Mouse (Mus musculus) MN1 (cell line): Measurements from ENCODE around the gene Gdap1l1.

Experiments used
- DNase-seq: peaks from one replicate; pipeline ENCODE4 v3.0.0-alpha.2; 2016; ENCODE audit warnings: low spot score

Gdap1l1 gene

DNA sequence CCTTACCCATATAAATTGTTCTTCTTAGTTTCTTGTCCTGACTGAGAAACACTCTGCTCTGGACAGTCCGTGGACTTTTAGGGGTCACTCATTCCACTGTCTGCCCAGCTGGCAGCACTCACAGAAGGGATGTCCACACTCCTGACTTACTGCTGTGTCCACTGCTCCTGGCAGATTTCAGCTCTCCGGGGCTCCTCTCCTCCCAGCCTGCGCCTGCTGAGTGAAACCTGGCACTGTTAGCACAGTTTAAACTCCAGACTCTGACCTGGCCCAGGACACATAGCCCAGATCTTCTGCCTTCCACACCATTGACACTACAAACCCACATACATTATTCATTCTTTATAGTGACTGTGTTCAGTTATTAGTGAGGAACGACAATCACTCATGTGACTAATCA is 25.7 kb downstream of the Gdap1l1 start:
- no peak for DNase-seq

DNA sequence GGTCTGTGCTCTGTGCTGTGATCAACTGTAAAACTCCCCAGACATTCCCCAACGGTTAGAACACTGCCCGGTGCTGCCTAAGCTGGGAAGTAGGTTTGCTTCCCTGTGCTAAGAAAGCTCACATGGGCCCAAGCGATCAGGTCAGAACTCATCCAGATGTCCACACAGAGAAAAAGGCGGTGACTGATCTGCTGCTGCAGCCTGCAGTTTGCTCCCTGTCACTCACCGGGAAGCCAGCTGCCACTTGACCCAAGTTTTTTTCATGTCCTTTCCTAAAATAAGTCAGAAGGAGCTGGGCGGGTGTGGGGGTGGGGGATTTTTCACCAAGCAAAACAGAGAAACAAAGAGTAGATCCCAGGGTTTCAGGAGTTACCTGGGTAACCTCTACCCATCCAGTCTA is 26.3 kb downstream of the Gdap1l1 start:
- DNase-seq = no peak

DNA sequence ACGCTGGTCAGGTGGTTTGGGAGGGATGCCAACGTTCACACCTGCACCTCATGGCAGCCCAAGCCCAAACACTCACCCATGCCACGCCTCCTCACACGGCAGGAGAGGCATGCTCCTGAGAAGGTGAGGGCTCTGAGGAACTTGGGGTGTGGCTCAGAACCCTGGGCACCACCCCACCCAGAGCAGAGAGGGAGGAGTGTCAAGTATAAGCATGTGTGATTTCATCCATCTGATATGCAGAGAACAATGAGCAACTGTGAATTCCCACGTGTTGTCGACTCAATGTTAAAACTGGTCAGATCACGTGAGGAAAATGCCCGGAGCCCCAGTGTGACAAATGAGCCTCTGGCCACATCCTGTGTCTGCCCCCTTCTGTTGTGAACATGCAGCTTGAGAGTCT is 28.5 kb downstream of the Gdap1l1 start:
- DNase-seq = no peak

DNA sequence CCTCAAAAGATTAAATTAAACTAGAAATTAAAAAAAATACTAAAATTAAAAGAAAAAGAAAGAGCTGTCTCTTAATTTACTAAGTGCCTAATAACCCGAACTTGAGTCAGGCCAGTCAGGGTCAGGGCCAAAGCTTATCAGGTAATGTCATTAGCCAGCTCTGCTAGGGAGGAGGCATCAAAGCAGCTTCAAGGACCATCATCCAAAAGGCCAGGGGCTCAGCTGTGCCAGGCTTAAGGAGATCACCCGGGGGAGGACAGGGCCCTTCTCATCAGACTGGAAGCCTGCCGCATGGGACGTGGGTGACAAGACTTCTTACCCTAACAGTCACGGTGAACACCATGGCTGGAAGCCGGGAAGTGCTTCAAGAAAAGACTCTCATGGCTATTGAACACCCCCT is 29.3 kb downstream of the Gdap1l1 start:
- no peak for DNase-seq

DNA sequence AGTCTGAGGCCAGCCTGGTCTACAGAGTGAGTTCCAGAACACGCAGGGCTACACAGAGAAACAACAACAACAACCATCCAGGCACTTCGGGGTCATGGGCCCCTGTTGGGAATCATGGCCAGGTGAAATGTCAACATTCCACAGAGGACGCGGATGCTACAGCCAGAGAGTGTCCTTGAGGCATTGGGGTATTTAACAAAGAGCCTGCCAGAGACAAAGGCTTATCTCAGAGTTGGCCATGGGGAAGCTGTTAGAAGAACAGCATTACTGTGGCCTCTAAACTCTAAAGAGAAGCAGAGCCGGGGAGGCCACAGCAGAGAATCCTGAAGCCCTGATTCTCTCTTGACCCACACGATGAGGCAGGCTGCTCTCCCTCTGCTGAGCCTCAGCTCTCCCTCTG is 30.6 kb downstream of the Gdap1l1 start:
- DNase-seq = no peak

DNA sequence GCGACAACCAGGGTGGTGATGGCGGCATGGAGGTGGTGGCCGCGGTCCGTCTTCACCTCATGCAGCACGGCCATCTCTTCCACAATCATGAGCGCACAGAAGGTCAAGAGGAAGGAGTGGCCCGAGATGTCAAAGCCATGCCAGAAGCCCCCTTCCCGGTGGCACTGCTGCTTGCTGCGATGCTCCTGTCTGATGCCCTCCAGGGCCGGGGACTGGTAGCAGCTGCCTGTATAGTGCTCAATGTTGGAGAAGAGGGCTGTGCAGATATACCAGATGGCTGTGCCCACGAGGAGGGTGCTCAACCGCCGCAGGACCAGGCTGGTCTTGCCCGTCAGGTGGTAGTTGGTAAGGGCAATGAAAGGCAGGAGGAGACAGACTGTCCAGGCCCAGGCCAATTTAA is 31.4 kb downstream of the Gdap1l1 start:
- DNase-seq = no peak

DNA sequence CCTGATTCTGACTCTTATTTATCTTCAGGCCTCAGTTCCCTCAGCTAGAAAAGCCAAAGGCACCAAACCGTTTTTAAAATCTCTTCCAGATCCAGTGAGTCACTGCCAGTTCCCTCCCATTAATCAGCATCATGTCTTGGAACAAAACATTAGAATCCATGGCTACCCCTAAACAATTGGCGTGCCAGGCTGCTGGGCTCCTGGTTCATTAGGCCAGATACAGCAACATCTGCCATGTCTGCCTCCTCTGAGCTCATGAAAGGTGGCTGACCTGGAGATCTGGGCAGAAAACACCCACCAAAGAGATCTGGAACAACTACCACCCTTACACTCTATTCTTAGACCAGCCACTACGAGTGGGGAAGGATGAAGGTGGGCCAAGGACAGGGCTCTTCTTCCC is 32.9 kb downstream of the Gdap1l1 start:
- DNase-seq = peak; percentile 94

DNA sequence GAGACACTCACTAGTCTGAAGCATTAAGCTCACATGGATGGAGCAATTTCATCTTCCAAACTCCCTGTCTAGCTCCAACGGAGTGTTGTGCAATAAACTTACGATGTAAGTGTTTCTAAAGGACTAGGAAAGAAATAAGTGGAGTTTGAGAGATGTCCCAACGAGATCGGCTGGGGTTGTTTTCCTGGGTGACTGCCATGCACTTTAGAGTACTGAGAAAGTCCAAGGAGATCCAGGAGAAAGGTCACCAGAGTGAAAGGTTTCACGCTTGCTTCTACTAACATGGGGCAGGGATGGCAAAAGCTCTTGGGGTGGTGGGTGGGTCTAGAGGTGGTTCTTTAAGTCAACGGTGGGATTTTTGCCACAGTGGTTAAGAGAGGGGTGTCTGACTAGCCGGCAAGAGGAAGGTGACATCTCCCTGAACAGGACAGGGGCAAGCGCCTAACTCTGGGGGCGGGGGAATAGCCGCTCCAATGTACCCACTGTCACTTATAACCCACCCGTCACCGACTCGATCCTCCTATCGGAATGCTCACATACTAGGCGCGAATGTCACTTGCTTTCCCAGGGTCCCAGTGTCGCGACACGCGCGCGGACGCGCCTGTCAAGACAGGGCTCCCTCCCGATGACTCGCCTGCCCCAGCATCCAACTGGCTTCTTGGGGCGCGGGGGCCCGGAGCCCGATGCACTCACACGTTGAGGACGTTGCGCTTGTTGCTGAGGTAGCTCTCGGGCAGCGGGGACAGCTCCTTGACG is 33.6 kb downstream of the Gdap1l1 start:
- DNase-seq = peak; percentile 63

DNA sequence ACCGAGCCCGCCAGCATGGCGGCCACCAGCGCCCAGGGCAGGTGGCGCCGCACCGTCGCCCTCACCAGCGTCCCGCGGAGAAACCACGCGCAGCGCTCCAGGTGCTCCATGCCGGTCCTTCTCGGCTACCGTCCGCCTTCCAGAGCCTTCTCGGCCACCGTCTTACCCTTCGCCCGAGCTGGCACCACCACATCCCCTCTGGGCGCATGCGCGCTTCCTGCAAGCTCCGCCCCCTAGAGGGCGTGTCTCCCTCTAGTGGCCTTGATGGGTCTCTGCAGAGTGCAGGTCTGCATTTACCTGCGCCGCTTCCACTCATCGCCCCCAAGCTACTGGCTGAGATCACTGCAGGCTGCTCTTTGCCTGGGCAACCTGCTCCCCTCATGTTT is 34.2 kb downstream of the Gdap1l1 start, which contains the start of gene Fitm2:
Fitm2 (minus strand) TSS at position 164 of the 386 bp plus-strand sequence.
- DNase-seq = peak; percentile 97

DNA sequence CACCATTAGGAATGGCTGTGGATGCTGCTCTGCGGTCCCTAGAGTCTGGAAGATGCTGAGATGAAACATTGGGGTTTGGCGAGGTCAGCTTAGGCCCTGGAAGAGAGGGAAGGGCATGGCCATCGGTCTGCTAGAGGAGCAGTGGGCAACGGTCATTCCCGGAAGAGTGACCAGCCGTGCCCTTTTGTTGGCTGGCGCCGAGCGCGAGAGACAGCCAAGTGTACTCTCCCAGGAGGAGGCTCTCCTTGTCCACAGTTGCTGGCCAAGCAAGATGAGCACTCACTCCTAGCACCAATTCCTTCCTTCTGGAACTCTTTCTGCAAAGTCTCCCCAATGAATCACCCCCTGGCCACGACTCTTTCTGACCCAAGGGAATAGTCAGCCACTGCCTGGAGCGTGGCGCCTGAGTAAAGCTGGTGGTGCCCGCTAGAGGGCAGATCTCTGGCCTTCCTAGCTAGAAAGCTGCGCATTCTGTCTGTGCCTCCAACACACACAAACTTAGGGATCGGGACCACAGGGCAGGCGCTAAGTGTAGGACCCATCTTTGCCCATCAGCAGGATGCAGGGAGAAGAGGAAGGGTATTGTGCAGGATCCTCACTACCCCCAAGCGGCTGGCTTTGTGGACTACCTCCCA is 42.0 kb downstream of the Gdap1l1 start:
- DNase-seq = no peak

DNA sequence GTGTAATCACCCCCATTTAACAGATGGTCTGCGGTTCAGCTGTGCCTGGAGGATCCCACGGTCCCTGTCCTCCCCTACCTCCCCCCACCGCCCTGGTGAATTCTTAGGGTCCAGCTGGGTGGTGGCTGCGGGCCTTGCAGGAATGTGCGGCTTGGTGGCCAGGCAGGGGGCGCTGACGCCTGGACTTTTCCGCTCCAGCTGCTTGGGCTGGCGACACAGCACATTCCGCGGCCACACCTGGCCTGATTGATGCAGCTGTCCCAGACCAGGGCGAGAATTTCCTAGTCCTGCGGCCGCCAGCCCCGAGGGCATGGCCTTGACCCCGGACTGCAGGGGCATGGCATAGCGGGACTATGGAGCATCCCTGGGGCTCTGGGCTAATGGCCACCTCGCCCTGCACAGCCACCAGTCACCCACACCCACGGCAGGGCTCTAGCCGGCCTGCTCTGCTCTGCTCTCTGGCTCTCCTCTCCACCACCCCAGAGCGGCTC is 43.3 kb downstream of the Gdap1l1 start:
- no peak for DNase-seq

DNA sequence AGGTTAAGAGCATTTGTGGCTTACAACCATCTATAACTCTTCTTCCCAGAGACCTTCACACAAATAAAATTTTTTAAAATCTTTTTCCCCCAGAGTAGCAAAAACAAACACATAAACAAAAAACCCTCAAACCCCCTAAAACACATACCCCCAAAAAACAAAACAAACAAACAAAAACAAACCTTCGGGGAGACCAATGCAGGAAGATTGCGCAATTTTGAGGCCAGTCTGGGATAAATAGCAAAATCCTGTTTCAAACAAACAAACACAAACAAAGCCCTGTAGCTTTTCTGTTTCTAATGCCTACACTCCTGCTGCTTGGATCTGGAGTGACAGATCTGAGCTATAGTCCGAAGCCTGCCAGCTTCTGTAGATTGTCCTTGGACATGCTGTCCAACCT is 49.1 kb downstream of the Gdap1l1 start:
- DNase-seq = no peak

DNA sequence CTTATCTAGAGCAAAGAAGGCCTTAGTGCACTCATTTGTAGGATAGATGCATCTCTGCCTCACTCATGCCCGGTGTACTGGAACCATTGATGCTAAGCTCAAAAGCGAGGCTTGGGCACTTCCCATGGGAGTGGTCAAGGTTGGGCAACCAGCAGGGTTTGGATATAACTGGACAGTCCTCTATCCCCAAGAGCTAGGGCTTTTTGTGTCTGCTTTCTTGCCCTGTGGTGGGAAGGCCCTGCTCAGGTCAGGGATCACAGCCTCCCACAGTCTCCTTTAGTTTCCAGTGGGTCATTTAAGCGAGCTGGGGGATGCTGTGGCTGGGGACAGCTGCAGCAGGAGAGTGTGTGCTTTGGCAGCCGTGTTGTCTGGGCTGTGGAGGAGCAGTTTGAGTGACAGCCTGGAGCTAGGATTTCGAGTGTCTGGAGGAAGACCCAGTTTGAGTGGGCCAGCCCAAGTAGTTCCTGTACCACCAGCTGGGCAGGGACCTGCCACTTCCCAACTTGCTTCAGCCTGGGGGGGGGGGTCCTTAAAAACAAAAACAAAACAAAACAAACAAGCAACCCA is 51.5 kb downstream of the Gdap1l1 start:
- DNase-seq = no peak

DNA sequence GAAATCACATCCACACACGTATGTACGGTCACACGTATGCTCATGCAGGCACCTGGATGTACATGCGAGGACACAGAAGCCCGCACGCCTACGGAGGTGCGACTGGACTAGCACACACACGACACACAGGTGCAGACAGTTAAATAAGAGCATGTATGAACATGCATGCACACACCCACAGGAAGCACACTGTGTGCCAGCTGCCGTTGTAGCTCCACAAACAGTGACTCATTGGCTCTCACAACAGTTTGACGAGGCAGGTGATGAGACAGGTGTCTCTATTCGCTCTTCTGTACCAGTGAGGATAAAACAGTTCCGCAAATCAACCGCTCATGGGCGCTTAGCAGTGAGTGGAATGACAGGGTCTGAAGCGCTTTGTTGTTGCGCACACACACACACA is 52.4 kb downstream of the Gdap1l1 start:
- DNase-seq = no peak

DNA sequence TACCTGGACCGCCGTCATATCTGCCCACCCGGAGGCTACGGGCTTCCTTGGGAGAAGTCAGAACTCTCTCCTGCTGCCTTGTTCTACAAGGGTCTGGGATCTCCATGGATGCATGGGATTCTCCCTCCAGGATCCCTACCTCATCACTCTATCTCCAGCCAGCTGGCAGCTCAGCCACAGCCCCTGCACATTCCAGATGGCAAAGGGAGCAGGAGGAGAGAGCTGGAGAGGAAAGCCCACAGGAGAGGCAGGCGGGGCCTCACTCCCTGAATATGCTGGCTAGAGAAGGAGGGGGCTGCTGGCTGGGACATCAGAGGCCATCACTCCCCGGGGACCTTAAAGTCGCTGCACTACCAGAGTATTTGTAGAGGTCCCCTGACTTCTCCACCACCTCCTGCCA is 53.1 kb downstream of the Gdap1l1 start:
- no peak for DNase-seq

DNA sequence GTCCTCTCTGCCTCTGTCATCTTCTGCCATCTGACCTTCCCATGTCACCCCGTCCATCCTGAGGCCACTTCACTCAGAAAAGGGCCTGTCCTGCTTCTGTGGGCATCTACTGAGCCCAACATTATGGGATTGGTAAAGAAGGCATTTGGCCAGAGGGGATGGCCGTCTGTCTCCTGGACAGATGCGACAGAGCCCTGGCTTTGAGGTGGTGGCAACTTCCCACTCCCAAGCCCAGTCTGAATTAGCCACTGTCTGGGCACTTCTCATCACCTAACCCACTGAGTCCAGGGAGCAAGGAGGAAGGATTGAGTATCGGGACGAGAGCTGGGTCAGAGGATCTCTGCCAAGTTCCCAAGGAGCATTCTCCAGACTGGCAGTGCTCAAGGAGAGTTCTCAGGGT is 53.7 kb downstream of the Gdap1l1 start, which contains the start of gene R3hdml:
R3hdml (plus strand) TSS at position 301 of the 400 bp plus-strand sequence.
- DNase-seq = no peak

DNA sequence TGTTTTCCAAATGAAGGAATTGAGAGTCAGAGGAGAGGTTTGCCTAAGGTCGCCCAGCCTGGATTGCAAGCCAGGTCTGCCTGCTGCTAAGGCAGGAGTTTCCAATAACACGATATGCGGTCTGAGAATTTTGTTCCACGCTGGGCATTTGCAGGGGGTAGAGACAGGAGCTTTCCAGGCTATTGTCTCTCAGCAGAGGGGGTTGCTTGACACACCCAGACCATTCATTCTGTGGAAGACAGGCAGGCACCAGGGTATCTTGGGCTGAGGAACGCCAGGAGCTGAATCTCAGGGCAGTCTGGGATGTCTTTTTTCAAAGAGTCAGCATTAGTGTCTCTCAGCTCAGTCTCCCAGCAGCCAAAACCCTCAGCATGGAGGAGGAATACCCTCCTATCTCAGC is 54.8 kb downstream of the Gdap1l1 start:
- DNase-seq = no peak

DNA sequence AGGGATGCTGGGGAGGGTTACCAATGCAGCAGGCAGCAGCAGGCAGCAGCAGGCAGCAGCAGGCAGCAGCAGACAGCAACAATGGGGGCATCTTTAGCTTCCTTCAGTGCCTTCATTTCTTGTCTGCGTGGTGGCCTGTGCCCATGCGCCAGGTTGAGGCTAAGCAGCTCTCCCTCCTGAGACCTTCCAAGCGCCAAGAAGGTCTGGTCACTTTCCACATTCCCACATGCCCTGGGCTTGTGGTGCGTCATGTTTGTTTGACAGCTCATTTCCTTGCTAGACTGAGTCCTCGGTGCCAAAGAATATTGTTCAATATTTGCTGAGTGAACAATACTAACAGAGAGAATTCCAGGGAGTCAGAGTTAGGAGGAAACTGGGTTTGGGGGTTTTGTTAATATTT is 55.7 kb downstream of the Gdap1l1 start:
- DNase-seq = peak; percentile 66

DNA sequence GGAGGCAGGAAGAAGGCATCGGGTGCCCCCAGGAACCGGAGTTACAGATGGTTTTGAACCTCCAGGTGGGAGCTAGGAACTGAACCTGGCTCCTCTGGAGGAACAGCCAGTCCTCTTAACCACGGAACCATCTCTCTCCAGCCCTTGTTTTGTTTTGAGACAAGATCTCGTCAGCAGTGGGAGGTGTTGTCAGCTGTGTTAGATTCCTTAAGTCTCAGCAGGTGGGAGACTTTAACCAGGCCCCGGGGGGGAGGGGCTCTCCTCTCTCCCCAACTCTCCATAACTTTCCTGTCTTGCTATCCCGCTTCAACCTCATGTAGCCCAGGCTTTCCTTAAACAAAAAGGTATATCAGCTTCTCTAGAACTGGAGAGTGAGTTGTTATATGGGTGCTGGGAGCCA is 56.2 kb downstream of the Gdap1l1 start:
- no peak for DNase-seq

DNA sequence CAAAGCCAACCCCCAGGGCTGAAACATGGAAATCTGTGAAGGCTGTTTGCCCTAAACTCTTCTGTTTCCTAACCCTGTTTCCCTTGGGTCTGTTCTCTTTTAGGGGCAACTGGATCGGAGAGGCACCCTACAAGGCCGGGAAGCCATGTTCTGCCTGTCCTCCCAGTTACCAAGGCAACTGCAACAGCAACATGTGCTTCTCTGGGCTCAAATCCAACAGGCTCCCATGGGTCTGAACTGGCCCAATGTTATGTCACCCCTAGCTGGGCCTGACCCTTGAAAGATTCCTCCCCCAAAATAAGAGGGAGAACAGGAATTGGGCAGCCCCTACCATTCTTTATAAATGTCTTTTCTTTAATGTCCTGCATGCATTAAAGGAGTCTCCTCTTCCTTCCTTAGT is 63.9 kb downstream of the Gdap1l1 start:
- peak; percentile 61 for DNase-seq

DNA sequence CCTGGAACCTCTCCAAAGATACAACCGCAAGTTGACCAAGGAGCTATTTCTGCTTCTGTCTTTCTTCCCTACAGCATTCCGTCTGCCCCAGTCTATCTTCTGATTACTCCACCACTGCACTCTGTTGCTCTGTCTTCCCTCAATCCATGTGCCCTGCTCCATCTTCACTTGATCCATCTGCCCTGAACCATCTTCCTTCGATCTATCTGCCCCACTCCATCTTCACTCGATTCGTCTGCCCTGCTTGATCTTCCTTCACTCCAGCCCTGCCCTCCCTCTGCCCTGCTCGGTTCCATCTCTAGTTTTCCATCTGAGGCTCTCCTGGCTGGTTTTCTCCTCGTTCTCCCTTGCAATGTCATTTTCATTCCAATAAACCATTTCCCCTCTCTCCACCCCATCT is 64.9 kb downstream of the Gdap1l1 start:
- no peak for DNase-seq
